Mouse (Mus musculus) forebrain, embryonic 16.5 days (tissue): ENCODE data around the gene Rln1. TPM values are rescaled to one million over a fixed set of nuclear protein-coding genes. Genes with fewer than 3 reads are reported as not detected.
A peak's percentile ranks its signal among the peaks of the same experiment; 100 is the strongest.

Experiments
- ATAC-seq: fragments of 200-750 bp; cut with Nextera tagmentation; 2 replicates; pipeline ENCODE4 v1.8.0; 2017; ENCODE audit warnings: mild to moderate bottlenecking, moderate library complexity
- H3K27ac ChIP-seq: fragments of 300-500 bp; sonication (generic); 2 replicates; pipeline ENCODE4 v1.5.1; 2014; ENCODE audit warnings: low read length, control low read depth
- H3K27me3 ChIP-seq: fragments of 300-500 bp; sonication (generic); replicated peaks from 2 replicates; pipeline ENCODE4 v1.6.1; 2014; ENCODE audit warnings: low read length; ENCODE audit not compliant: control insufficient read depth, insufficient read depth
- H3K36me3 ChIP-seq: fragments of 300-500 bp; sonication (generic); 2 replicates; pipeline ENCODE4 v1.6.1; 2014; ENCODE audit not compliant: control insufficient read depth, insufficient read depth
- H3K4me1 ChIP-seq: fragments of 300-500 bp; sonication (generic); replicated peaks from 2 replicates; pipeline ENCODE4 v1.6.1; 2014; ENCODE audit warnings: low read length; ENCODE audit not compliant: control insufficient read depth, insufficient read depth
- H3K4me2 ChIP-seq: fragments of 300-500 bp; sonication (generic); 2 replicates; pipeline ENCODE4 v1.6.1; 2014; ENCODE audit warnings: mild to moderate bottlenecking, low read length, control low read depth
- H3K4me3 ChIP-seq: fragments of 300-500 bp; sonication (generic); replicated peaks from 2 replicates; pipeline ENCODE4 v1.5.1; 2014; ENCODE audit warnings: mild to moderate bottlenecking, low read length, control low read depth
- H3K9ac ChIP-seq: fragments of 300-500 bp; sonication (generic); replicated peaks from 2 replicates; pipeline ENCODE4 v1.6.1; 2014; ENCODE audit warnings: low read depth, low read length, control low read depth
- H3K9me3 ChIP-seq: fragments of 300-500 bp; sonication (generic); 2 replicates; pipeline ENCODE4 v1.6.1; 2016; ENCODE audit warnings: low read length; ENCODE audit not compliant: control insufficient read depth
- WGBS: fragments of 180-500 bp; shearing (Covaris S2); extraction: QIAGEN DNeasy Blood & Tissue Kit; methylation state at CpG from one replicate; pipeline ENCODE4 v1.1.7; 2014; 5-methylcytosine and 5-hydroxymethylcytosine counted together
- polyA plus RNA-seq: library from polyadenylated mRNA; unstranded; fragments of >200 nt; fragmentation: Nextera tagmentation; extraction: Ambion mirVana; gene quantifications from 2 replicates; pipeline ENCODE4 v1.2.1, GENCODE M21; 2015

The Rln1 gene
- polyA plus RNA-seq, 1 experiment from 2014 or later = 3.9 TPM

DNA sequence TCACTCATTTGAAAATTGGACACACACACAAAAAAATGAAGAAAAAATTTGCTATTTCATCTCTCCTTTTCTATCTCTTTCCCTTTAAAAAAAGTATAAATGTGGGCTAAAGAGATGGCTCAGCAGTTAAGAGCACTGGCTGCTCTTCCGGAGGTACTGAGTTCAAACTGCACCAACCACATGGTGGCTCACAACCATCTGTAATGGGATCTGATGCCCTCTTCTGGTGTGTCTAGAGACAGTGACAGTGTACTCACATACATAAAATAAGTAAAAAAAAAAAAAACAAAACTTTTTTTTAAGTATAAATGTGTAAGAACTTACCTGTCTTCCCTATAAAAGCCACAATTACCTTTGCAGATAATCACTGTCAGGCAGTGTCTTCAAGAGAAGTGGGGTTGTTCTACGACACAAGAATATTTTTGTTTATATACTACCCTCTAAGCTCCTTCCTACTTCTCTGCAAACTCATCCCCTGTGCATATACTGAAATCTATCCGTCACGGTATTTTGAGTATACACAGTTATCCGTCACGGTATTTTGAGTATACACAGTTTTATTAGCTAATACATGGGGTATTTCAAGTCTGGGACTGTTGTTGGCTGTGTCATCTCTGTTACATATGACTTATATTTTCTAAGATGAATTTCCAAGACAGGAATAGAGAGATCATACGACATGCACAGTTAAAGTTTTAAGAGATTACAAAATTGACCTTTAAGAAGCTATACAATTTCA is 36.2 kb upstream of the Rln1 start:
- Histone ChIP-seq H3K27ac (no peak overlapping the region), H3K4me2 (no peak overlapping the region), H3K9me3 (no peaks in the 10 kb centered on the region), H3K9ac (no peak overlapping the region), H3K36me3 (no peaks in the 10 kb centered on the region), H3K4me3 (no peak overlapping the region), H3K27me3 (no peaks in the 10 kb centered on the region), H3K4me1 (peaks cover 12% of the 10 kb centered on the region)
- ATAC-seq = no peak
- 93% methylated on average over 7 of the region's 7 CpGs for WGBS

DNA sequence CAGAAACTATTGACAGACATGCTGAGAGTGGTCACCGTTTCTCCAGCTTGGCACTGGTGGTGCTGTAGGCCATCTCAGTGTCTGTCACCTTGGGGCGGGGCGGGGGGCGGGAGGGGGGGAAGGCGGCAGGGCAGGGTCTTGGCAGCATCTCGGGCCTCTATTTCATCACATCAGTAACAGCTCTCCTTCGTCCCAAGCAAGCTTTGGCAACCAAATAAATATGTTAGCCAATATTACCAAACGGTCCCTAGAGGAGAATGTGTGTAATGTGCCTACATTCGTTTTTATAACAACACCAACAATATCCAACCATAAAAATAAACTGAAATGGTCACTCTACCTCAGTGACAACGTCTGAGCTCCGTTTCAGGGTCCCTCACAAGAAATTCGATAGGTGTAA is 35.6 kb upstream of the Rln1 start:
- no peak overlapping the region for H3K4me2 ChIP-seq
- H3K9me3 ChIP-seq = no peaks in the 10 kb centered on the region
- H3K27ac ChIP-seq = no peak overlapping the region
- no peaks in the 10 kb centered on the region for H3K36me3 ChIP-seq
- 69% methylated on average over 12 of the region's 12 CpGs for WGBS
- no peak overlapping the region for H3K4me3 ChIP-seq
- no peak overlapping the region for H3K9ac ChIP-seq
- H3K27me3 ChIP-seq = no peaks in the 10 kb centered on the region
- peaks cover 12% of the 10 kb centered on the region for H3K4me1 ChIP-seq
- no peak for ATAC-seq

DNA sequence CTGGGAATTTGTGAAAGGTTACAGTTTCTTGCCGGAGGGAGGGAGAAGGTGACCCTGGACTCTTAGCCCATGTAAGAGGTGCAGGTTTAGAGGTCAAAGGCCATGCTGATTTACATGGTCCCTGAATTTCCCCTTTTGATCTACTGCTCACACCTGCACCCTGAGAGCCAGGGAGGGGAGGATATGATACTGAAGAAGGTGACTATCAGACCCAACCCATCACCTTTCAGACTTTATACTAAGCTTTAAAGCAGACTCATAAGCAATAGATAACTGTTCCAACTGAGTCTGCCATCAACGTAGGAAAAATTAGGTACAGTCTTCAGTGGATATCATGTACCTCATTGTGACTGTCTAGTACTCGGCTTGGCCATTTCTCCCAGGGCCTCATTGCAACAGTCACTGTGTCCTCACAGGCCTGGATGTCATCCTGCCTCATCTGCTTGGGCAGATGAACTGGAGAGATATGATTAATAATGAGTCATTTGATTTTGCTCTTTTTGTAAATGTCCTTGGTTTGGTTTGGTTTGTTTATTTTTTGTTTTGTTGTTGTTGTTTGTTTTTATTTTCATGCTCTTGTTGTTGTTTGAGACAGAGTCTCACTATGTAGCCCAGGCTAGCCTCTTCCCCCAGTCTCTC is 34.3 kb upstream of the Rln1 start:
- ATAC-seq = no peak
- H3K9me3 ChIP-seq = no peaks in the 10 kb centered on the region

DNA sequence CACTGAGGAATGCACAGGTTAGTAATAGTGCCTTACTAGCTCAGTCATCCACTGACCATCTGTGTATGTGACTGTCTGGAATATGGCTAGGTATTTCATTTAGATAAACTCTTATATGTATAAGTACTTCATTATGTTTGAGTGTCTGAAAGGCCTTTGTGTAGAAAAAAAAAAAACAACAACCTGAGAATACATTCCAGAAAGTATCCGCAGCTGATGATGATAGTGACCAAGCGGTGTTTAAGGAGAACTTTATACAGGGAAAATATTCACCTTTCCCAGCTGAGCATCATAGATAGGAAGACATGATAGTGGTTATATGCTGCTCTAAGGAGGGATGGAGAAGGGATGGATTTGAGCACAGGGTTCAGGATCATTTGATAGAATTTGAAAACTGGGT is 33.6 kb upstream of the Rln1 start:
- no peaks in the 10 kb centered on the region for H3K36me3 ChIP-seq
- no peaks in the 10 kb centered on the region for H3K9me3 ChIP-seq
- no peak for ATAC-seq
- peaks cover 12% of the 10 kb centered on the region for H3K4me1 ChIP-seq
- H3K4me2 ChIP-seq = no peak overlapping the region
- no peak overlapping the region for H3K27ac ChIP-seq
- WGBS = 92% methylated on average over 2 of the region's 2 CpGs
- H3K9ac ChIP-seq = no peak overlapping the region
- H3K4me3 ChIP-seq = no peak overlapping the region
- H3K27me3 ChIP-seq = no peaks in the 10 kb centered on the region

More for the DNA sequence above, 34.3 kb upstream of the Rln1 start:
- WGBS = 83% methylated on average over 3 of the region's 3 CpGs
- Histone ChIP-seq H3K4me3 (no peak overlapping the region), H3K9ac (no peak overlapping the region), H3K27ac (no peak overlapping the region), H3K27me3 (no peaks in the 10 kb centered on the region), H3K4me1 (peaks cover 12% of the 10 kb centered on the region), H3K36me3 (no peaks in the 10 kb centered on the region), H3K4me2 (no peak overlapping the region)

DNA sequence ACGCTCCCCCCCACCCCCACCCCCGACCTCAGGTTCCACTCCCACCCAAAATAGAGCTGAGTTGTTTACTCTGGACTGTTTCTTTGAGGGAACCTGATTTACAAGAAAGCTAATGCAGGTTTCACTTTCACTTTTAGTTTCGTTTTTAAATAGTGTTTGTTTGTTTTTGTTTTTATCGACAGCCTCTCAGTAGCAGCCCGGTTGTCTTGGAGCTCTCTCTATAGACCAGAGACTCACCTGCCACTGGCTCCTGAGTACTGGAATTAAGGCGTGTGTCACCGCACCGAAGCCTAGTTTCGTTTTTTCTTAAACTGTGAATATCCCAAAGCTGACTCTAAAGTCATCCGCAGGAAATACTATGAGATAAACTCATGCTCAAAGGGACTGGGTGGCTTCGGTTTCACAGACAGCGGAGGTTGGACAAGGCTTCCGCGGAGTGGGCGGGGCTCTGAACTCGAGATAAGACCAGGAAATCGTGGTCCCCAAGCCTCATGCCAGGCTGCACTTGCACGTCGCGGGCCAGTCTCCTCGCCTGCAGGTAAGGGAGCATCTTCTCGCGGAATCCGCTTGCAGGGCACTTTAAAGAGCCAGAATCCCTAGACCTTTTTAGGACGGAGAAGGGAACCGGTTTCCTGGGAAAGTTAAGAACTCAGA is 32.6 kb upstream of the Rln1 start, which contains the start of the genes Plgrkt and Cd274:
Gene Plgrkt, minus strand, starts transcription at position 422 of the 654 bp plus-strand sequence.
Gene Cd274, plus strand, starts transcription at position 487 of the 654 bp plus-strand sequence.
- peak within 1 kb of the TSS; percentile 93 for H3K4me2 ChIP-seq
- peak within 1 kb of the TSS; percentile 52 for H3K9ac ChIP-seq
- WGBS = 4% methylated on average over 26 of the region's 26 CpGs
- peaks cover 19% of the 10 kb centered on the region for H3K4me1 ChIP-seq
- ATAC-seq = peak; percentile 47; the same call in 1 of the 2 replicates
- H3K36me3 ChIP-seq = no peaks in the 10 kb centered on the region
- H3K4me3 ChIP-seq = peak within 1 kb of the TSS; percentile 49
- H3K27ac ChIP-seq = no peak within 1 kb of the TSS
- H3K27me3 ChIP-seq = no peaks in the 10 kb centered on the region
- H3K9me3 ChIP-seq = no peaks in the 10 kb centered on the region

DNA sequence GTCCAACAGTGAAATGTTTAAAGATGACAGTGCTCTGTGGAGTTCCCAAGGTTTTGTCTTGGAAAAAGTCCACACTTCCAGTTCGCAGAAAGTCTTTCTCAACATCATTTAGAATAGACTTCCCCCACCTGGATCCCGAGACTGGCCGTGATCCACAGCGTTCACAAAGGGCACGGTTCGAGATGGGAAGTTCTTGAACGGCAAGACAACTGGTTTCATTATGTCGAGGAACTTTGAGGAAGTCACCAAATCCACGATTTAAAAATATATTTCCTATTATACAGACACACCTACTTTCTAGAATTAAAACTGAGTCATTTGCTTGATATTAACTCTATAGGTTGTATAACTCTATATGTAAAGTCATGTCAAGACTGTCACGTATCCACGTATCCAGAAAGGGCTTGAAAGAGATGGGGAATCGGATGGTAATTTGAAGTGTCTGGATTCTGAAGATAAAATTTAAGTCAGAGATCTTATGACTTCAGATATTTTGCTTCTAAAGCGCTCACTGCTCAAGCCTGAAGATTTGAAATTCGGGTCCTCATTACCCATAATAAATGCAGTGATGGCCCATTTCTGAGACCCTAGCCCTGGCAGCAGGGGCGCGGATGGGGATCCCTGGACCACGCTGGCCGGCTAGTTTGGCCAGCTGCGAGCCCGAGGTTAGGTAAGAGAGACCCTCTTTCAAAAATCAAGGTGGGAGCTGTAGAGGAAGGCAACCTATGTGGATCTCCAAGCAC is 31.9 kb upstream of the Rln1 start:
- no peak overlapping the region for H3K9ac ChIP-seq
- 63% methylated on average over 20 of the region's 20 CpGs for WGBS
- H3K4me1 ChIP-seq = peaks cover 14% of the 10 kb centered on the region
- no peak overlapping the region for H3K27ac ChIP-seq
- peak overlapping the region; percentile 93 for H3K4me2 ChIP-seq
- H3K9me3 ChIP-seq = no peaks in the 10 kb centered on the region
- no peaks in the 10 kb centered on the region for H3K36me3 ChIP-seq
- no peaks in the 10 kb centered on the region for H3K27me3 ChIP-seq
- ATAC-seq = no peak
- peak overlapping the region; percentile 49 for H3K4me3 ChIP-seq

DNA sequence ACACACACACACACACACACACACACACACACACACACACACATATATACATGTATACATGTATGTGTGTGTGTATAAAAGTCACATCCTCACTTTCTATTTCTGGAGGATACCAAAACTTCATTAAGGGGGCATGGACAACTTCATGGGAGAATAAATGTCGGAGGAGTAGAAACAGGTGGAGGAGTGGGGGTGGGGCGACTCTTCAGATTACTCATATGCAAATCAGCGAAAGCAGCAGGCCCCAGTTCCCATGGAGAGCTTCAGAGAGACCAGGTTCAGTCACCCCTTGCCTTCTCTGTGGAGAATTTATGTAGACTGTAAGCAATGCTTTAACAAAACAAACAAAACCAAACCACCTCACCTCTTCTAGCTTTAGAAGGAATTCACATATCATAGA is 30.6 kb upstream of the Rln1 start:
- H3K27me3 ChIP-seq = no peaks in the 10 kb centered on the region
- no peaks in the 10 kb centered on the region for H3K36me3 ChIP-seq
- H3K27ac ChIP-seq = no peak overlapping the region
- H3K4me3 ChIP-seq = no peak overlapping the region
- H3K9me3 ChIP-seq = no peaks in the 10 kb centered on the region
- H3K9ac ChIP-seq = no peak overlapping the region
- no peak overlapping the region for H3K4me2 ChIP-seq
- peaks cover 22% of the 10 kb centered on the region for H3K4me1 ChIP-seq
- WGBS = 27% methylated on average over 3 of the region's 3 CpGs
- ATAC-seq = no peak

DNA sequence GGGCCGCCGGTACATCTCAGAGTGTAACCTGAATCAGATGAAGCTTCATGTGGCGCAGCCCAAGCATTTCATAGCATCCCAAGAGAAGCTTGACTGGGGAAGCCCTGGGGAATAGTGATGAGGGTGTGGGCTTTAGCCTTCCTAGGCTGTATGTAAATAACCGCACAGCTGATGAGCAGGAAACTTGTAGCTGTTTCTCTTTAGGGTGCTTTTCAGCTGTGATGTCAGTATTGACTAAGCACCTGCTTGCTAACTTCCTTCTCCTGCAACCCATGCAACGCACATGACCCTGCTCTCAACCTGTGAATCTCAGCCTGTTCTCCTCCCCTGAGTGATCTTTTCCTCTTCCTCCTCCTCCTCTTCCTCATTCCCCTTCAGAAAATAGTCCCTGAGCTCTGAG is 29.6 kb upstream of the Rln1 start:
- H3K4me2 ChIP-seq = no peak overlapping the region
- WGBS = 79% methylated on average over 5 of the region's 5 CpGs

DNA sequence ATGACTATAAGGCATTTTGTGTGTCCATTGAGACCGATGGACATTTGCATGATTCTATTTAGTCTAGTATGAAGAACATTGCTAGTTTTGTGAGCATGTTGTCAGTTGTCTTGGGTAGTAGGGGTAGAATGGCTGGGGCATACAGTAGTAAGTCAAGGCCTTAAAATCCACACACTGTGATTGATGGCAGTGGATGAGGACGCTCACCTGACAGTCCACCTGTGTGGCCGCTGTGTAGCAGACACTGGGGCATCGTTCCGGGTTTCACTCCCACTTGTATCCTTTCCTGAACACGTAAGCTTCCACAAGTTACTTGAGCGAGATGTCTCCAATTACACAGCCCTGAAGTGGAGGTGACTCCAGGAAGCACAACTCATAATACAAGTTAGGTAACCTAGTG is 29.1 kb upstream of the Rln1 start:
- peaks cover 23% of the 10 kb centered on the region for H3K4me1 ChIP-seq
- no peak for ATAC-seq
- WGBS = 90% methylated on average over 7 of the region's 7 CpGs

More for the DNA sequence above, 29.6 kb upstream of the Rln1 start:
- Histone ChIP-seq H3K4me1 (peaks cover 23% of the 10 kb centered on the region), H3K9ac (no peak overlapping the region), H3K27me3 (no peaks in the 10 kb centered on the region), H3K9me3 (no peaks in the 10 kb centered on the region), H3K27ac (no peak overlapping the region), H3K4me3 (no peak overlapping the region), H3K36me3 (no peaks in the 10 kb centered on the region)
- no peak for ATAC-seq

More for the DNA sequence above, 29.1 kb upstream of the Rln1 start:
- Histone ChIP-seq H3K27ac (no peak overlapping the region), H3K4me3 (no peak overlapping the region), H3K9ac (no peak overlapping the region), H3K27me3 (no peaks in the 10 kb centered on the region), H3K4me2 (no peak overlapping the region), H3K36me3 (no peaks in the 10 kb centered on the region), H3K9me3 (no peaks in the 10 kb centered on the region)
